Mouse (Mus musculus) MEL (cell line): Measurements from ENCODE around the gene Pcnt.

Experiments
- CHD2 ChIP-seq: IDR thresholded peaks from 2 replicates; pipeline ENCODE4 v1.6.1; 2011; ENCODE audit warnings: low read length, improper control_type of control experiment
- CTCF ChIP-seq, 3 experiments: IDR thresholded peaks in 2 of 3; conservative IDR thresholded peaks in 1 of 3; 2 replicates each; pipeline ENCODE4 v1.5.1; 2011 to 2012; ENCODE audit warnings: low read length in 3 of 3, low read depth in 2 of 3, mild to moderate bottlenecking in 2 of 3, improper control_type of control experiment in 1 of 3, inconsistent platforms in 1 of 3, mixed read lengths in 1 of 3, moderate library complexity in 1 of 3; ENCODE audit not compliant: control insufficient read depth in 1 of 3, insufficient read depth in 1 of 3, poor library complexity in 1 of 3, severe bottlenecking in 1 of 3
- EP300 ChIP-seq, 2 experiments: IDR thresholded peaks; 2 replicates each; pipeline ENCODE4 v1.6.1; 2011; ENCODE audit warnings: improper control_type of control experiment in 2 of 2, low read length in 2 of 2, low read depth in 1 of 2, mild to moderate bottlenecking in 1 of 2
- GATA1 ChIP-seq: IDR thresholded peaks from 2 replicates; pipeline ENCODE4 v1.6.1; 2011; ENCODE audit warnings: low read depth, low read length, improper control_type of control experiment
- HCFC1 ChIP-seq: IDR thresholded peaks from 2 replicates; pipeline ENCODE4 v1.6.1; 2012; ENCODE audit warnings: low read depth, mild to moderate bottlenecking, inconsistent platforms, low read length, improper control_type of control experiment, moderate library complexity
- MAX ChIP-seq: IDR thresholded peaks from 2 replicates; pipeline ENCODE4 v1.6.1; 2011; ENCODE audit warnings: low read length, improper control_type of control experiment
- MXI1 ChIP-seq: IDR thresholded peaks from 2 replicates; pipeline ENCODE4 v1.6.1; 2011; ENCODE audit warnings: mild to moderate bottlenecking, low read depth, low read length, improper control_type of control experiment
- NRF1 ChIP-seq: IDR thresholded peaks from 2 replicates; pipeline ENCODE4 v1.6.1; 2014; ENCODE audit warnings: low read depth, mild to moderate bottlenecking, inconsistent platforms, low read length, improper control_type of control experiment, moderate library complexity; ENCODE audit not compliant: poor library complexity, insufficient read depth, severe bottlenecking
- POLR2A ChIP-seq, 2 experiments: IDR thresholded peaks; 2 replicates each; pipeline ENCODE4 v1.6.1; 2011 to 2012; ENCODE audit warnings: low read length in 2 of 2, mild to moderate bottlenecking in 2 of 2, control low read depth in 1 of 2, improper control_type of control experiment in 1 of 2, low read depth in 1 of 2, moderate library complexity in 1 of 2; ENCODE audit not compliant: control insufficient read depth in 1 of 2, insufficient read depth in 1 of 2, poor library complexity in 1 of 2
- POLR2AphosphoS2 ChIP-seq: IDR thresholded peaks from 2 replicates; pipeline ENCODE4 v1.6.1; 2011; ENCODE audit warnings: low read length, improper control_type of control experiment
- TCF12 ChIP-seq: IDR thresholded peaks from 2 replicates; pipeline ENCODE4 v1.6.1; 2014; ENCODE audit warnings: low read depth, mild to moderate bottlenecking, inconsistent platforms, low read length, improper control_type of control experiment, moderate library complexity

DNA sequence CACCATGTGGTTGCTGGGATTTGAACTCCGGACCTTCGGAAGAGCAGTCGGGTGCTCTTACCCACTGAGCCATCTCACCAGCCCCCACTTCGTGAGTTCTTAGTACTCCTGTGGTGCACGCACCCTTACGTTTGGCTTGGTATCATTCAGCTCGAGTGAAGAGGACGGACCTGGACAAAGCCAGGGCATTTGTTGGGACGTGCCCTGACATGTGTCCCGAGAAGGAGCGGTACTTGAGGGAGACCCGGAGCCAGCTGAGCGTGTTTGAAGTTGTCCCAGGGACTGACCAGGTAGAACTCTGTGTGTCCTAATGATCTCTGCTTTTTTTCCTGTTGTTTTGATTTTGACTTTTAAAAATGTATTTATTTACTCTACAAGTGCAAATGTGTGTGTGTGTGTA, 38.3 kb upstream of the Pcnt start:
- TF ChIP-seq CTCF (IDR thresholded peaks at IDR 0.05 in 2 of 3, conservative IDR thresholded peaks at IDR 0.05 in 1 of 3; ENCODE audit: control insufficient read depth in 1 of 3, insufficient read depth in 1 of 3, low read depth in 2 of 3, low read length in 3 of 3, poor library complexity in 1 of 3, severe bottlenecking in 1 of 3): no peak
- TF ChIP-seq NRF1: no peak
- no peak for TF ChIP-seq CHD2
- TF ChIP-seq GATA1: no peak
- no peak for TF ChIP-seq POLR2A (IDR thresholded peaks at IDR 0.05; ENCODE audit: control insufficient read depth in 1 of 2, insufficient read depth in 1 of 2, low read depth in 1 of 2, low read length in 2 of 2, poor library complexity in 1 of 2)
- TF ChIP-seq MAX: no peak
- TF ChIP-seq TCF12: no peak
- TF ChIP-seq MXI1: no peak
- no peak for TF ChIP-seq HCFC1
- no peak for TF ChIP-seq POLR2AphosphoS2
- no peak for TF ChIP-seq EP300 (IDR thresholded peaks at IDR 0.05; ENCODE audit: low read depth in 1 of 2, low read length in 2 of 2)
